Mouse (Mus musculus): ENCODE data around the gene Hoxa3. TPM values are rescaled to one million over a fixed set of nuclear protein-coding genes. Genes with fewer than 3 reads are reported as not detected.

Hoxa3 gene
- total RNA-seq, 2 experiments from 2014 or later = not detected

DNA sequence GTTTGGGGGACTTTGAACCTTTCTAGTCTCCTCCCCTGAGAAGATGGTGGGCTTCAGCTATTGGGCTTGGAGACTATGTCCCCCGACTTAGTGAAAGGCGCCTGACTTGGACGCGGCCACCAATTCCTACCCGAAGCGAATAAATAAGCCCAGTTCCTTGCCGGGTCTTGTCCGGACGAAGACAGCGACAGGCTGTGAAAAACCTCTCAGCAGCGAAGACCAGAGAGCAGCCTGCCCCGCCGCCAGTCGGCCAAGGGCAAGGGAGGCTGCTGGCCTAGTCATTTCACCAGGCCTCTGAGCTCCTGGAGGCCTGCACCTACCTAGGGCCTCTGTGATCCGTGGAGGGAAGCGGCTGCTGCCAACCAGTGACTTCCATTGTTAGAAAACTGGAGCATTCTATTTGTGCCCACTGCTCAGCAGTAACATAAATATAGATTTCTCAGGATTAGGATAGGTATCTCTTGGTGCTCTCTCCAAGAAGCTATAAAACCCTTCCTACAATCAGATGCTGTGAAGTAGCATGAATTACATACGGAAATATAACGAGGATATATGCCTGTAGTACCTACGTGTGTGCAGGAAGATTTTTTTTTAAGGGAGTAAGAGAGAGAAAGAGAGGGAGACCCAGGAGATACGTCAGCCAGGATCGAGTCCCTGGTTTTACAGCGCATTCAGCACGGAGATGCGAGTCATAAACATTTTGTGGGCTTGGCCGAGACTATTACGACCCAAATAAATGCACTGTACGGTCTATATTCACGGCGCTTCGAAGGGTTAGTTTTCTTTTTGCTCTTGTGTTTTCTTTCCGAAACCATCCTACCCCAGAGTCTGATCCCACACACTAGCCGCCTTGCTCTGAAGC lies 7.1 kb upstream of the Hoxa3 start:
- DNase-seq (ENCODE audit: low spot score in 2 of 2) = no peak

DNA sequence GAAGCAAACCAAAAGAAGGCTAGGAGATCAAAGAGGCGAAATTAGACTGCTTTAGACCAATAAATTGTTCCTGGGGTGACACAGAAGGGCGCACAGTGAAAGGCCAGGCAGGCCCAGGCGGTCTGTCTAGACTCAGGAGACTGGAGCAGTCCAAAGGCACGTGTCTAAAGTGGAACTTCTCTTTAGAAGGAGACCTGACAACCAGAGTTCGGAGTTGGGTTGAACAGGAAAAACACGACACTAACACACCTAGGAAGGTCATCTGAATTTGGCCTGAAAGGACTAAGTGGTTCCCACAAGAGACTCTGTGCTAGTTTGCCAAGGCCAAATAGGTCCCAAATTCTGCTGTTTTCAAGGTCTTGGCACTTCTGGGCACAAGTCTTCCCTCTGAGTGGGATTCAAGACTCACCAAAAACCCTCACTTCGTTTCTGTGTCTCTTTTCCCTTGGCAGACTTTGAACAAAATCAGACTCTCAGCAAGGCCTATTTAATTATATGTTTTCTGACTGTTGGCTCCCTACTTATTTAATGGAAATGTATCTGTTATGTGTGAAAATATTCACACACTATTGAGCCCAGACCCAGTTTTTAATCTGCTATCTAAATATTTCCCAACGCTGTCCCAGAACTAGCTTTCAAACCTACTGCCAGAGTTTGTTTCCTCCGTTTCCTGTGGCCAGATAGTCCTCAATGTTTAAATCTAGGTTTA lies 6.3 kb upstream of the Hoxa3 start:
- DNase-seq (ENCODE audit: low spot score in 2 of 2) = no peak

DNA sequence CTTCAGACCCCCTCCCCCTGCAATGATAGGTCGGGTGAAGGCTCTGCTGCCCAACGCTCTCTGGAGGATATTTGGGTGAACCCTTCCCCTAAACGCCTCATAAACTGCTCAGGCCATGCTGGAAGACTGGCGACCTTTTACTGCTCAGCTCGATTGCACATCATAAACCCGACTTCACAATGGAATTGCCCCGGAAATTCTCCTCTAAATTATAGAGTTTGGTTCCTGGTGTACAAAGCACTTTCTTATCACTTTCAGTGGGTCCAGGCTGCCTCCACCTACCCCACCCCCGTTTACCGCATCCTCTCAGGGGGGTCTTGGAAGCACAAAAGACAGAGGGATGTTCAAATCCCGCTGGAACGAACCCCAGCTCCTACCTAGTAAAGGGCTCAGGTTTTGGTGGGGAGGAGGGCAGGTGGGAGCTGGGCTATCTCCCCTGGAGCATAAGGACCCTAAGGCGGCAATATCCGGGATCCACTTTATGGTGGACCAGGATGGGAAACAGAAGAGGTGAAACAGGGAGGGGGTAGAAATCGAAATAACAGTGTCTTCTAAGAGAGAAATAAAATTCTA lies 5.6 kb upstream of the Hoxa3 start:
- DNase-seq (ENCODE audit: low spot score in 2 of 2) = no peak

DNA sequence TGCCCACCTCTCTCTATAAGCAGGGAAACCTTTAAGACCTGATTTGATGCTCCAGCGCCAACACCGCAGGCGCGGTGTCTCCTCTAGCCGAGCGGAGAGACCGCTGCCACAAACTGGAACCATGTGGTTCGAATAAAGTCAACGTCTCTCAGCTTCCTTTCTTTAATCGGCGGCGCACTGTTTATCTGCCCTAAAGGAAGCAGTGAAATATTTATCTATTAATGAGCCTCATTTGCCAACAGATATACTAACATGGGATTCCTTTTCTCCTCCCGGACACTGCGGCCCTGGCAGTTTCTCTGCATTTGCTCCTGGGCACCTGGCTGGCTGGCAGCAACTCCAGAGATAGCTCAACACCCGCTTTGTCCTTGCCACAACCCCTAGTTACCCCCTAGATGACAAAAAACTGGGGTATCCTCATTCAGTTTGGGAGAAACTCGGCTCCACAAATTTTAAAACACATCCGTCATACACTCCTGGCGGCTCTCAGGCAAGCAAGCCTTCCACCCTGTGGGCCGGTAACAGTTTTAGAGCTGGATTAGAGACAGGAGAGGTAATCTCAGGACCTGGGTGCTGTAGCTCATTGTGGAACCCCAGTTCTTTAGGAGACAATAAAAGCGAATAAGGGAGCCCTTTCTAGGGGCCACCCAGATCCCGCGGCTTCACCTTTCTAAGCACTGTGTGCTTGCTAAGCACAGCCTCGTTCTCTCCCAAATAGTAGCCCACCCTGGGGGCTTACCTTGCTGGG lies 4.9 kb upstream of the Hoxa3 start:
- no peak for DNase-seq (ENCODE audit: low spot score in 2 of 2)

DNA sequence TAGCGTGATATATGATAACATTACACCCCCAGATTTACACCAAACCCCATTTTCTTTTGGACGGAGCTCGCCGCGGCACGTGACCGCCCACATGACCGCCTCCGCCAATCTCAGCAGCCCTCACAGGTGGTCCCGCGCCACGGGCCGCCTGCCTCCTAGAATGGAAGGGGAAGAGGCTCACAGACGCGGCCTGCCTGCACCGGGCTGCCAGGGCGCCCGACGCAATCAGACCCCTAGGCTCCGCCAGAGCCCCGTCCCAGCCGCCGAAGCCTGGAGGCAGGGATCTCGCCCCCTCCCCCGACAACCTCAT lies 4.3 kb upstream of the Hoxa3 start:
- no peak for DNase-seq (ENCODE audit: low spot score in 2 of 2)

DNA sequence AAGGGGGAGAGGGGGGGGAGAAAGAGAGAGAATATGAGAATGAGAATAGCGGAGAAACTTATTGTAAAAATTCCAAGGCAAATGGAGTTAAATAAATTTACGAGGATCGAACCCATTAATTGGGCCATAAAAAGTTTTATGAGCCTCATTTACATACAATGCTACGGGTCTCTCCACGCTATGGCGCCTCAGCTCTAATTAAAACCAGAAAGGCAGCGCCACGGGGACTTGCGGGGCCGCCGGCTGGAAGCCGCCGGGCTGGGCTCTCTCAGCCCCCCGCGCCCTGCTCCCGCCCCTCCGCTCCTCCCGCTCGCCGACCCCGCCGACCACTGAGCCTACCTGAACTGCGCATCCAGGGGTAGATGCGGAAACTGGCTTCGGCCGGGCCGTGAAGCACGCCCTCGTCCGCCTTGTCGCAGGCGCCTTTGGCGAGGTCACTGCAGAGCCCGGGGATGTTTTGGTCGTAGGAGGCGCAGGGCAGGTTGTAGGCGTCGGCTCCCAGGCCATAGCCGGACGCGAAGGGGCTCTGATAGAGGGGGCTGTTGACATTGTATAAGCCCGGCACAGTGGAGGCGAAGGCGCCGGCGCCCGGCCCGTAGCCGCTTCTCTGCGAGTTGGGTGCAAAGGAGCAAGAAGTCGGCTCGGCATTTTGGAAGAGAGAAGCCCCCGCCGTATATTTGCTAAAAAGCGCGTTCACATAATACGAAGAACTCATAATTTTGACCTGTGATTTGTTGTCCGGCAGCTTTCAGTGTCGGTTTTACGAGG lies 3.7 kb upstream of the Hoxa3 start:
- no peak for DNase-seq (ENCODE audit: low spot score in 2 of 2)

DNA sequence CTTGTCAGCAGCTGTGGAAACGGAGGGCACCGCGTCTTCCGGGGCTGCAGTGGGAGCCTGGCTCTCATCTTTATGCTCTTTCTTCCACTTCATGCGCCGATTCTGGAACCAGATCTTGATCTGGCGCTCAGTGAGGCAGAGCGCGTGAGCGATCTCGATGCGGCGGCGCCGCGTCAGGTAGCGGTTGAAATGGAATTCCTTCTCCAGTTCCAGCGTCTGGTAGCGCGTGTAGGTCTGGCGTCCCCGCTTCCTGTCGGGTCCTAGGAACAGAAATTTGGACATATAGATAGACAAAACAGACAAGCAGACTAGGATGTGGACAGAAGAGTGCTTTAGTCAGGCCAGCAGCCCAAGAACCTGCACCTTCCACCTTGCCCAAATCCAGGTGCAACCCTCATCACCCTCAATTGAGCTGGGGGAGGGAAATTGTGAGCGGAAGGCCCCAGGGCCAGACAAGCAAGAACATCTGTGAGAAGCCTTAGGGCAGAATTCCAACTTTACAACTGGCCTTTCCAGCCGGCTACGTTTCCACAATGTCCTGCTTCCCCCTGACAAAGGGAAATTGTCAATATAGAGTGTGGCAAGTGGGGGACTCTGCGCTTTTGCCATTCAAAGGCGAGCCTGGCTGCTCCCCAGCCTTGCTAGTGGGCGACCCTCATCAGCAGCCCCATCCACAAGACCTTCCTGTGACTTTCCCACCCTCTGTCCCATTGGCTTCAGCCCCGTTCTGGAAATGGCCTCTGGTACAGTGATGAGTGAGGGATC lies 2.8 kb upstream of the Hoxa3 start:
- no peak for DNase-seq (ENCODE audit: low spot score in 2 of 2)

DNA sequence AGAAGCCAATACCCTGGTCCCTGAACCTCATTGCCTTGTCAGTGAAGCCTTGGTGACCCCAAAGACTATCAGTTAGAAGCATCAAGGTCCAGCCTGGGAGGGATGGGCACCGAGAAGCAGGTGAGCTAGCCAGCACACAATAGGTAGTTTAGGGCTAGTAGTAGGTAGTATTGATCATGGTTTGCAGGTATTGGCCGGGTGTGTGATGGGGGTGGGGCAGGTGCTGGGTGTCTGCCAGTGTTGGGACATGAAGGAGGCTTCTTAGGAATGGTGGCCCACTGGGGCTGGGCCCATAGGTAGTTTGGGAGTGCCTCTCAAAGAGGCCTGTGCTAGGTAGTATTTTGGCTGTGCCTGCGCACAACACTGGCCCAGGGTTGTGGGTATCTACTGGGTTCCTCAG lies 1.9 kb upstream of the Hoxa3 start:
- no peak for DNase-seq (ENCODE audit: low spot score in 2 of 2)

DNA sequence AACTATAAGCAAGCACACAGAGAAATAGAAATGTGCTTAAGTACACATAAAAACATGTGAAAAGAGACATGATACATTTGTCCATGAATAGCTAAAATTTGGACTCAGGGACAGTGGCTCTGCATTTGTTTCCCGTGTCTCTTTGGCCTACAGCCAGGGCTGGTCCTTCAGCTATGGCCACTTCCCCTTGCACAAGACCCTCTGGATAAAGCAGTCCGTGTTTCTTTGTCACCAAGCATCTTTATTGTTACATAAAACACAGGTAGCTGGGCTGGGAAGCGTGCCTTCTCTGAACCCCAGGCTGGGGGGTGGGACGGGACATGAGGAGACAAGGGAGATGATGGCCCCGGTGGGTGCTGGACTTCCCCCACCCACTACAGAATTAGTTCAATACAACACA lies 1.1 kb upstream of the Hoxa3 start:
- no peak for DNase-seq (ENCODE audit: low spot score in 2 of 2)

DNA sequence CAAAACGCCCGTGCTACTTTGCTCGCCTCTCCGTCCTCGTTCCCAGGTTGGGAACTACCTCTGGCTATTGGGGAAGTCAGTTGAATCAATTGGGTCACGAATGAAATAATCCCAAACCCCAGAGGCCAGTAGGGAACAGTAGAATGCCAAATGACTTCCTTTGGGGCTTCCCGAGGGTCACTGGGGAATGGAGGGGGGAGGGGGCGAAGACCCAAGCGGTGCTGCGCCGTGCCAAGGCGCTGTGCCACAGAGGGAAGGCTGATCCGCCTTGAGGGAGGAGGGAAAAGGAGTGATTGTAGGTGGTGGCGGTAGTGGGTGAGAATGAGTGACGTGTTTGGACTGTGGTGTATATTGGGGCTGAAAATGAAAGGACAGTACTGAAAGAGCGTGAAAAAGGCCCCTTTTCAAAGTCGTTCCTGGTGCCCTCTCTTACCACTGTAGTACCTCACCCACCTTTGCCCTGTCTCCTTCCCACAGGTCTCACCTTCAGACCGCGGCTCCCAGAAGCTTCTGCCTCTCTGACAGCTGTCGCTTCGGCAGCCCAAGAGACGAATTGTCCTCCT lies 499 bp downstream of the Hoxa3 start:
- DNase-seq (ENCODE audit: low spot score in 2 of 2) = no peak

DNA sequence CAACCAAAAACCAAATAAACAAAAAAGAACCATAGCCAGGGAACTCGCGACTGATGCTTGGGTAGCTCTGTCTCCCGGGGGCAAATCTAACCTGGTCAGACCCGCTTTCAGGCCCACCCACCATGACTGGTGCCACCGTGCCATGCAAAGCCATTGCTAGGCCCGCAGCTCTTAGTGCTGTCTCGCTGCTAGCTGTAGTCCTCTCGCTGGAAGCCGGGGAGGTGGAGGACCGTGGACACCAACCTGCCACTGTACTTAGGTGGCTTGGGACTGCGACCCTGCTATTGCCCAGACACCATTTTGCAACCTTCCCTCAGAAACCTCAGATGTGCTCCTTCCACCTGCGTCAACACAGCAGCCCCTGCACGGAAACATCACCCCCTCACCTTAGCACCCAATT lies 1.2 kb downstream of the Hoxa3 start:
- DNase-seq (ENCODE audit: low spot score in 2 of 2) = no peak

DNA sequence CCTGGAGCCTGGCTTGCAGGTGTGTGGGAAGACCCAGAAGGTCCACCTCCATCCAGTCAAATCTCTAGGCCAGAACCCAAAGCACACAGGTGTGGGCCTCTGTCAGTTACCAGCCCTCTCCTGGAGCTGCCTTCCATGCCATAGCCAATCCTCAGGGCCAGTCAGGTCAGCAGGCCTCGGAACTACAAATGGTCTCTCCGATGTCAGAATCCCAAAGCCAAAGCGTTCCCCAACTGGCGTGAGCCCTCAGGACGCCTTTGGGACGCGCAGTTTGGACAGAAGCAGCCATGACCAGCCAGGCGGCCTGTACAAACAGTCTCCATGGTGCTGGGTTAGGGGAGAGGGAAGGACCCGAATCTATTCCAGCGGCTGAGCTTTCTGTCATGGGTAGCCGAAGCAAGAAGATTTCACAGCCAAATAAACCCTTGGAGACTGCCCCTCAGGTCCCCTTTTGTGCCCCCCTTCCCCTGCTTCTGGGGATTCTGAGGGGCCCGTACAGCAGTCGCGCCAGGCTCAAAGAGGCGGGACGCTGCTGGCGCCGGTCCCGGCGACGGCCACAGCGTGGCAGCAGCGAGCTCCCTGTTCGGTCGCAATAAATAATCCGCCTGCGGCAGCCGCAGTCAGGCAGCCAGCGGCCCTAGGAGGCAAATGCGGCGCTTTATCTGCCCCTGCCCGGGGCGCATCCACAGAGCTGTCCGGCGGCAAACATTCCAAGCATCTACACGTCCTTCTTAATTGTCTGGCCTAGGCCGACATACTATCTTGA lies 1.8 kb downstream of the Hoxa3 start:
- DNase-seq (ENCODE audit: low spot score in 2 of 2) = peak in 1 of 2 experiments; percentile 60

DNA sequence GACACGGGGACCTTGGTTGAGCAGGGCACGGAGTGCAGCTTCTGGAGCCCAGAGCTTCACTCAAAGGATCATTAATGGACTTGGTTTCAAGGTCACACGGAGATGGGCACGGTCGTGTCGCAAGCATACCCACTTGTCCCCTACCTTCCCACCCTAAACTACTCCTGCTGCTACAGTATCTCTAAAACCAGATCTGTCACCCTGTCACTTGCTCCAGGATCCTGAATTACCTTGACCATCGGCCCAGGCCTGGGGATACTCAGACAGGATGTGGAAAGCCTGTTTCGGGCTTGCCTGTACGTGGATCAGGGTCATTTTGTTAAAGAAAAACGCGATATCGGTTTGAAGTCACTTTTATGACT lies 3.5 kb downstream of the Hoxa3 start:
- no peak for DNase-seq (ENCODE audit: low spot score in 2 of 2)

DNA sequence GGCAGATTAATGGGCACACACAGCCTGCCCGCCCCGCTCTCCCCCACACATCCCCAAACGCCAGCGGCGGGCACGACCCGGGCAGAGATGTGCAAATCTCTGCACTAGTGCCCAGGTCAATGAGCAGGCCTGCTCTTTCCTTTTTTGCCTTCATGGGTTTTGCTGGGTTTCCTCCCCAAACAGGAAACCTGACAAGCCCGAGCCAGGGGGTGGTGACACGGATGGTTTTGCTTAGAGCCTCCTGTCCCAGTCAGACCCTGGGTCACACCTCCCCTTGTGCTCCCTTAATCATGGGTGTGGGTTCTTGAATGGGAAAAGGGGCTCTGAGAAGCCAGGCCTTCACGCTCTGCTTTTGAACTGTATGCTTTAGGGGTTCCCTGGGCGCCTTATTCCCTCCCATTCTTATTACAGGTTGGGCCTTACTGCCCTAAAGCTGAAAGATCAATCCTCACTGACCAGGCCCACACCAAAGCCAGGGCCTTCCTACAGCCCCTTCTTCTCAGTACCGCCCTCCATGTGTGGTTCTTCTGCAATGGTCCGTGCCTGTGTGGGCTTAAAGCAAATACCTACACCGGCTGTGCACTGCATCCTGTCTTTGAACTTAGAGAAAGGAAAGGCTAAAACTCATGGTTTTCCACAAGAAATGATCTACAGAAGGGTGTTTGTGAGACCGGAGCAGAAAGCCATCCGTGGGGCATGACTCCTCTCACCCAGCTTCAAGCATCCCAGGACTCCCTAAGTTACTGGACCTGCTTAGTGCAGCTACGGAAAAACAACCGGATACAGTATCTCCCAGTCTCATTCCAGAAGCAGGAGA lies 4.1 kb downstream of the Hoxa3 start:
- no peak for DNase-seq (ENCODE audit: low spot score in 2 of 2)

DNA sequence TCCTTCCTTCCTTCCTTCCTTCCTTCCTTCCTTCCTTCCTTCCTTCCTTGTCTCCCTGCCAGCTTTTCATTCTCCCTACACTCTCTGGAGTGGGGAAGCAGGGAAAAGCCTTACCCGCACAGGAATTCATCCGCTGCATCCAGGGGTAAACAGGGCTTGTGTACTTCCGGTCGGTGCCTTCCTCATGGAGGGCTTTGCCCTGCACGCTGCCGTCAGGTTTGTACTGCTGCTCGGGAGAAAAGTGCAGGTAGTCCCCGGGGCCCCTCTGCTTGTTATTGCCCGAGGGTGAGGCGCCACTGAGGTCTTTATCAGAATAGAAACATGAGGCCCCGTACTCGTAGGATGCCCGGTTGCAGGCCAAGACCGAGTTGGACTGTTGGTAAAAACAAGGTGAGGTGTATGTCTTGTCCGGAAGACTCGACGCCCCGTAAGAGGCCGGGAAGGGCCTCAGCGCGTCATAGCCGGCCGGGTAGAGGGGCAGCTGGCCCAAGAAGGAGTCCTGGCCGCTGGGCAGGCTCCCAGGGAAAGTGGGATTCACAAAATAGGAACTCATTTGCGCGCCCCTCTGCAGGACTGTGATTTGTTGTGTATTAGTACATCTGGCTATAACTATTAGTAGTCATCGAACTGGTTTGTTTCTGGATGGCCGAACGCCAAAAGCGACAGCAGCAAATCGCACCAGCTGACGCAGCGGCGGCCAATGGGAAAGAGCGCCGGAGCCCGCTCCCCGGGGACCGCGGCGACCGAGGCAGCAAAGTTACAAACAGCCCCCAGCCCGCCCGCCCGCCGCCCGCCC lies 4.9 kb downstream of the Hoxa3 start, which contains the start of gene Hoxa6:
Gene Hoxa6 (minus strand): TSS at position 651 of the 796 bp plus-strand sequence.
- DNase-seq (ENCODE audit: low spot score in 2 of 2) = no peak

DNA sequence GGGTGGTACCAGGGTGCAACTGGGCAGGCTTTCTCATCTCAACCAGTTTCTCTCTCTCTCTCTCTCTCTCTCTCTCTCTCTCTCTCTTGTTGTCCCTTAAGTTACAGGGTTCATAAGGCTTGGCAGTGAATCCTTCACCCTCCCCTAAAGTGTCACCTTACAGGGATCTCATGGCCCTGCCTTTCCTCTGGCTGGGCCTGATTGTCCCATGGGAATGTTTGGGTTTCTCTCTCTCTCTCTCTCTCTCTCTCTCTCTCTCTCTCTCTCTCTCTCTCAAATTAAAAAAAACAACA lies 5.5 kb downstream of the Hoxa3 start:
- no peak for DNase-seq (ENCODE audit: low spot score in 2 of 2)

DNA sequence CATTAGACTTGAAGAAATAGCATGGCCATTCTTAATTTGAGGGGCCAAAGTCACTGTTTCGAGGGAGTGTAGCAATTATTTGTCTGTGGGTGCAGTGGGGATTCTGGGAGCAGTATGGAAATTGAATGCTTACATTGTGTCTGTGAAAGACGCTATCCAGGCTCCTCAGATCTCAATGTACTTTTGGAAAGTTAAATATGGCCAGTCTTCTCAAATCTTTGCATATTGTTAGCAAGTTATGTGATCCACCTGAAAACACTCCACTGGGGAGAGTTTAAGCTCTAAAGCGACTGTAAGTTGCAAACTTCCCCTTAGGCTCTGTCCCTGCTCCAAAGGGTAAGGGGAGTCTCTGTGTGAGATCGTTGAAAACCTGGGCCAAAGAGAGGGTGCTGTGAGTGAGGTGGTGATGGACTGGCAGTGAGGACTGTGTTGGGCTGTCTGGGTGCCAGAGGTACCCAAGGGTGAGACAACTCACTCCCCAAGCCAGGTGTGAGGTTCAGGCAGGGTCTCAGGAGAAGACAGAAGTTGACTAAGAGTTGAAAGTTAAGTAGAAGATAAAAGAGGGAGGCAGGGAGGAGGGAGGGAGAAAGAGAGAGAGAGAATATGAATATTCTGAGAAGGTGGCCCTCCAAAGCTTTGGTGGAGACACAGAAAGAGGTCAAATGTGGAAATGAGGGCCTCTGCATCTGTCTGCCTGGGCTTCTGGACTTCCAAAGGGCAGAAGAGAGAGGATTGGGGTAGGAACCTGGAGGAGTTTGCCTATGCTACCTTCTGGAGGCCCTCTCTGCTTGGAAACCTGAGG lies 6.1 kb downstream of the Hoxa3 start:
- no peak for DNase-seq (ENCODE audit: low spot score in 2 of 2)
